Mouse (Mus musculus) megakaryocyte-erythroid progenitor cell, adult 5-6 weeks (primary cell): Measurements from ENCODE around the gene Anapc4. TPM values are rescaled to one million over a fixed set of nuclear protein-coding genes. Genes with fewer than 3 reads are reported as not detected.

Experiments used
- ATAC-seq: replicated peaks from 2 replicates; pipeline ENCODE4 v1.8.0; 2016; ENCODE audit warnings: mild to moderate bottlenecking, inconsistent platforms; ENCODE audit not compliant: severe bottlenecking, poor library complexity, low FRiP score, low TSS enrichment
- total RNA-seq, 2 experiments: library from RNA; stranded (forward) in 1 of 2; stranded (reverse) in 1 of 2; fragments of 200-1000, 215-1000 nt in 1 of 2; fragments of >200 nt in 1 of 2; fragmentation: Nextera tagmentation in 1 of 2; gene quantifications; 2 replicates each; pipeline ENCODE4 v1.2.3; 2014 to 2017

Anapc4 gene
- total RNA-seq (2014; fragmentation: Nextera tagmentation) (63.6 and 64.2 TPM in 2 replicates), total RNA-seq (2017) (70.9 and 115 TPM in 2 replicates)

GRCm38 (mm10) chr5:52833761-52834274 lies at the start of gene Anapc4:
Gene Anapc4 (plus strand): TSS chr5:52834012.
- ATAC-seq, result peak; percentile 96

DNA sequence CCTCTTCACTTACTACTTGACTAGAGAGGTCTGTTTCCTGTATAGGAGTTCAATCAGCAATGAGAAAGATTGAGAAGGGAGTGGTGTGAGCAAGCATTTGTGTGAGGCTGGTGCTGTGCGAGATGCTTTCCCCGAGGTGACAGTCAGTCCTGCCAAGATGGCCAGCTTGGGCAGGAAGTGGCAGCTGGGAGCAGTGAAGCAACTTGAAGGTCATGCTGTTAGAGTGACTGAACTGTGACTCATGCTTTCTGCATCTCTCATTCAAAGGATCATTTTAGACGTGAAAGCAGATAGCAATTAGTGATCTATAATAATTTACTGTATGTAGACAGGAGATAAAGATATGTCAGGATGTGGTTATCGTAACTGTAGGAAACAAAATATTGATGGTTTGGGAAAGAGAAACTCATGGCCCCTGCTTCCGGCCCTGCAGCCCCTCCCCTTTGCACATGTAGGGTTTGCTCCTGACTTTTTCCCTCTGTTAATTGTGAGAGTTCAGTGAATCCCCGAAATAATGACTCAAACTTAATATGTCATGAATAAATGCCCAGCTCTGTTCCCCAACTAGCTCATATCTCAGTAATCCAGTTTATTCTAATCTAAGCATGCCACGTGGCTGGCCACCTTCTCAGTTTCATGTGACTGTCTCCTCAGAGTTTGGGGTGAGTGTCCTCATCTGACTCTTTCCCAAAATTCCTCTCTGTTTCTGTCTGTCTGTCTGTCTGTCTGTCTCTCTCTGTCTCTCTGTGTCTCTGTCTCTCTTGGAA lies 47.1 kb upstream of the Anapc4 start:
- ATAC-seq, result peak; percentile 53

DNA sequence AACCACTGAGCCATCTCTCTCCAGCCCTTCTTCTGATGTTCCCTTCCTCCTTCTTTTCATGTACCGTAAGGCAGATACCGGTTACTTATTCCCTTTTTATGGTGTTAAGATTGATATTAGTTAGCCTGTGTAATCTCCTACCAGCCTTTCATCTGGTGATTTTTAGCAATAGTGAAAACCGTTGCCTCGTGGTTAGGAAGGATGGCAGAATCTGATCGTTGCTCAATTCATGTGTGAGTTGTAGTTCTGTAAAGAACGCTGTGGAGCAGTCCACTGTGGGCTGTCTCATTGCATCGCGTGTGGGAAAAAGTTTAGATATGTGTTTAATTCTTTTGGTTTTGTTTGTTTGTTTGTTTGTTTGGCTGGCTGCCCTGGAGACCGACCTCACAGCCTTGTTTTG lies 40.6 kb upstream of the Anapc4 start:
- no peak for ATAC-seq

- ATAC-seq, result no peak
These were observed 39.7 kb upstream of the Anapc4 start for GRCm38 (mm10) chr5:52794109-52794508.

DNA sequence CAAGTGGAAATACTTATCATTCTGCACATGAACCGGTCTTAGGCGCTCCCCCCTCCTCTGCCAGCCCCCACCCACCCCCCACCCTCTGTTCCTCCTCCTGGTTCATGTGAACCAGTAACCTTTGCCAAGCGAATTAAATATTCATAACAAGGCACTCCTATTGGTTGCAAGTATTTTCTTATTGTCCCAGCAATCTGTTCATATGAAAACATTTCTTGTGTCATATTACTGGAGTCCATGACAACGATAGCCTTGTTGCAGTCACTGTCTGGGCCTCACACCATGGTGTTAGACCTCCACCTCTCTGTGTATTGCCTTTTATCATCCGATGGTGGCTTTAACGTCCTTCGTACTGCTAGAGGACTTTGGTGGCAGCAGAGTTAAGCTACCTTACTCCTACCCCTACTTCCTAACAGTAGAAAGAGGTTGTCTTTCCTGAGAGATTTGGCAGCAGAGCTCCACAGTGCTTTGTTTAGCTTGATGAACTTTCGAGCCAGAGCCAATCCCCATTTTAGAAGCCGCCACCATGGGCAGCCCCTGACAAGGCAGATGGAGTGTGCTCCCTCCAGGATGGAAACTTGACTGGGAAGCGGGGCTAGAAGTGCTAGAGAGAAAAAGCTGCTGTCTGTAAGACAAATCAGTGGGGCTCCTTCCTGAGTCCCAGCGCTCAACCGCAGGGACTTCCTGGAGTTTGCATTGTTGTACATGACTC lies 34.4 kb upstream of the Anapc4 start:
- ATAC-seq, result no peak

GRCm38 (mm10) chr5:52805801-52806200 lies 28.0 kb upstream of the Anapc4 start:
- ATAC-seq, result no peak

GRCm38 (mm10) chr5:52806349-52806748 lies 27.5 kb upstream of the Anapc4 start:
- no peak for ATAC-seq

GRCm38 (mm10) chr5:52807030-52807429 lies 26.8 kb upstream of the Anapc4 start:
- ATAC-seq, result no peak

- no peak for ATAC-seq
These were observed 23.4 kb upstream of the Anapc4 start for GRCm38 (mm10) chr5:52810446-52810845.

- no peak for ATAC-seq
These were observed 22.8 kb upstream of the Anapc4 start for GRCm38 (mm10) chr5:52811056-52811455.

DNA sequence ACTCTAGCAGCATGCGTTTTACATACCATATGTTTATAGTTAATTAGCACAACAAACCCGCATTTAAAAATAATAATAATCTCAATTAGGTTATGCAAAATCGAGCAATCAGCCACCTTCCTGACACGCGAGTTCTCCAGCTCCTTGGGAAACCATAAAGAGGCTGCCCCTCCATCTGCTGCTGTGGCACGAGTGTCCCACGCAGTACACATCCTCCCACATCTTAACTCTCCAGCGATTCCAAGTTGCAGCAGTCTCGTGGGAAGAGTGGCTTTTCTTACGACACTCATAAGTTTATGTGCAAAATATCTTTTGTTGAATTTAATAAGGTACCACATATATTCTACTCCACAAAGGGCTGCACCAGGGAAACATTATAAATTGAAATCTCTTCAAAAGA lies 21.4 kb upstream of the Anapc4 start:
- ATAC-seq, result no peak

DNA sequence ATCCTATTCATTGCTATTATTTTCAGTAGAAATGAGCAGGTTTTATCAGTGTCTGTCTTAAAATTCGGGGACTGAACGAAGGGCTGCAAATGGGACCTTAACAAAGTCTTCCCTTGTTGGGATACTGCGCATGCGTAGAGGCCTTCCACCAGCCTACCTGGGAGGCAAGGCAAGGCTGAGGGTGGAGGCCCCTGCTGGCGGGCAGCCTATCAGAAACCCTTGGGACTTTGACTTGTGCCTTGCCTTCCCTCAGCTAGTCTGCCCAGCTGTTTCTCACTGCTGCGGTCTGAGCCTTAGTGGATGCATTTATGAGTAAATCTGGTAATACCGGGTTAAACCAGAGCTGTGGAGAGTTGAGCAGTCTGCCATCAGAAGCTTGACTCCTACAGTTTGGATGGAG lies 20.5 kb upstream of the Anapc4 start:
- no peak for ATAC-seq

DNA sequence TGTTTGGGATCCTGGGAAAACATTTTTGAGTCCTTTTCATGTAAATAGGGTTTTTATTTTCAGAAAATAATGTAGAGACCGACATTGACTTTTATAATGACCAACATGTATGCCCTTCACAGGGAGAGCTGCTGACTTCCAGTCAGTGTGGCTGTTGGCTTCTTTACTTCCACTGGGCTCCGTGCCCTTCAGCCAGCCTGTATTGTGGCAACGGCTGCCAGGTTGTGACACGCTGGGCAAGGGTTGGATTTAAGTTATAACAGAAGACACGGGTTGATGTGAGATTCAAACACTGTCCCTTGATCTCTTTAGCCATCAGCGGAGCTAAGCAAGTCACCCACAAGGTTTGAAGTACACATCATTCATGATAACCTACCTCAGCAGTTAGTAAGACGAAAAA lies 15.1 kb upstream of the Anapc4 start:
- no peak for ATAC-seq

DNA sequence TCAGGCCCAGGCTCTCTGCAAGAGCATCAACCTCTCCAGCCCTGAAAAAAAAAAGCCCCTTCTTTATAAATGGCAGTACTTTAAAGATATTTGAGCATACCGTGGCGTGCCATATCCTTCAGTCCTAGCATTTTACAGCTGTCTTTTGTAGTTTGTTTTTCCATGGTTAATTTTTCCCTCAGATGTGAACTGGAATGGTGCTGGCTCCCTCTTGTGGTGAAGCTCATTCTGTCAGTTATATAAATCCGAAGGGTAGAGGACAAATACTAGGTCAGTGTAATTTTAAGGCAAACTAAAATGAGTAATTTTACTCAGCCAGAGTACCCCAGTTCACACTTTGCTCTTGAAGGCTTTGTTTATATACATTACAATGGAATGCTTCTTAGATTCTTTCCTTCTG lies 12.1 kb upstream of the Anapc4 start:
- ATAC-seq, result no peak

DNA sequence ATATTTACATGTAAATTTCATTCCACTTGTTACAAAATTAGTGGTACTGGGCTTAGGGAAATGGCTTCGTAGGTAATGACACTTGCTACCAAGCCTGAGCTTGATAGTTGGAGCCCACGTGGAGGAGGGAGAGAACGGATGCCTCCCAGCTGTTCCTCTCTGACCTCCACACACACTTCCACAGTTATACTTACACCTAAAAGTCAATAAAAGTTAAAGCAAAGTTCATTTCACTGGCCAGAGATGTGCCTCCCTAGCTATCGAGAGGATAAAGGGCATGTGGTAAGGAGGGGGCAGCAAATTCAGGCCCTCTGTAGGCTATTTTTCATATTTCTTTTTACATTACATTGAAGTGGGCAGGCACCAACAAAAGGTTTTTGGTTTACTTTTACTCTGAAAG lies 5.9 kb upstream of the Anapc4 start:
- ATAC-seq, result no peak

DNA sequence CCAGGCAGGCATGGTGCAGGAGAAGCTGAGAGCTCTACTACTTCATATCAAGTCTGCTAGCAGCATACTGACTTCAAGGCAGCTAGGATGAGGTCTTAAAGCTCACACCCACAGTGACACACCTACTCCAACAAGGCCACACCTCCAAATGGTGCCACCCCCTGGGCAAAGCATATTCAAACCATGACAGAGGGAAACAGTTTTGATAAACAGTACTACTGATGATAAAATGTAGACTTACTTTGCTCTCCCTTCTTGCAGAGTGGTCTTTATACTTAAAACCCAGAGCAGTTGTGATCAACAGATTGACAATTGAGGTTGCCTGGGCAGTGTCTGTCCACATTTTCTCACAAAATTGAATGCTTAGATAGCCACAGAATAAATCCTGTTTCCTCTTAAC lies 807 bp upstream of the Anapc4 start:
- peak; percentile 35; the same call in 1 of the 2 replicates for ATAC-seq

GRCm38 (mm10) chr5:52834386-52834785 lies 574 bp downstream of the Anapc4 start:
- ATAC-seq, result 0 out of 2 replicates have a peak, but pooled peaks have one; percentile 4

GRCm38 (mm10) chr5:52844319-52844718 lies 10.5 kb downstream of the Anapc4 start:
- ATAC-seq, result no peak

DNA sequence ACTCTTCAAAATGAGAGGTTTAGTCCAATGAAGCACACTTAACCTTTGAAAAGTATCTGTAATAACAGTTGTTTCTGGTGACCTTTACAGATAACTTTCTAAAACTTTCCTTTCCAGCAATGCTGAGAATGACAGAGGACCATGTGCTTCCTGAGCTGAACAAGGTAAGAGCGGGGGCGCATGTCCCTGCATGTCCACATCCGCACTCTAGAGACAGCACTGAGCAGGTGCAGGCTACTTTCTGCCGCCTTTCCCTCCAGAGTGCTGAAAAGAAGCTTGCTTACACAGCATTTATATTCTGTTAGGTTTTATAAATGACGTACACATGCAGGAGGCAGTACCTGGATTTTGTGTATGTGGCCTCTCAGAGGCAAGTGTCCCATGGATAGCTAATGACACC lies 21.9 kb downstream of the Anapc4 start:
- ATAC-seq, result peak; percentile 65; the same call in 1 of the 2 replicates

GRCm38 (mm10) chr5:52864446-52864845 lies 30.6 kb downstream of the Anapc4 start:
- no peak for ATAC-seq

DNA sequence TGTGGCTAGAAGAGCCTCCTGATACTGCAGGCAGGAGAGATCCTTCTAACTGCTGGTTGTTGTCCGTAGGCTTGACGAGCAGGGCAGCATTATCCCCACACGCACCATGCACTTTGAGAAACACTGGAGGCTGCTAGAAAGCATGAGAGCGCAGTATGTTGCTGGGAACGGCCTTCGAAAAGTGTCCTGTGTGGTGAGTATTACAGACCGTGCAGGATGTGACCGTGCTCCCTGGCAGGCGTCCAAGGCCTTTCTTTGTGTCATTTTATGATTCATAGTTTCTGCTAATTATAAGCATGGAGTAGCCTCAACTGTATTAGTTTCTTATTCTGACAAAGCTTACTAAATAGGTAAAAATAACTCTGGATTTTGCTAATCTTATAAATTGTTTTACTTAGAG lies 32.0 kb downstream of the Anapc4 start:
- ATAC-seq, result no peak
